Mouse (Mus musculus) kidney, postnatal 0 days (tissue): Measurements from ENCODE around the gene Myh10. TPM values are rescaled to one million over a fixed set of nuclear protein-coding genes. Genes with fewer than 3 reads are reported as not detected.

Source experiments
- ATAC-seq: fragments of 200-750 bp; cut with Nextera tagmentation; replicated peaks from 2 replicates; pipeline ENCODE4 v1.8.0; 2017; ENCODE audit warnings: low read depth, moderate number of reproducible peaks, moderate TSS enrichment, moderate library complexity; ENCODE audit not compliant: low FRiP score
- DNase-seq: peaks from one replicate; pipeline ENCODE4 v3.0.0-alpha.2; 2016; ENCODE audit warnings: low spot score
- H3K27ac ChIP-seq: fragments of 300-500 bp; sonication (generic); 2 replicates; pipeline ENCODE4 v1.5.1; 2014; ENCODE audit warnings: mild to moderate bottlenecking
- H3K27me3 ChIP-seq: fragments of 300-500 bp; sonication (generic); 2 replicates; pipeline ENCODE4 v1.6.1; 2014; ENCODE audit warnings: low read length, mixed read lengths; ENCODE audit not compliant: insufficient read depth
- H3K36me3 ChIP-seq: fragments of 300-500 bp; sonication (generic); 2 replicates; pipeline ENCODE4 v1.6.1; 2014; ENCODE audit warnings: low read length, mixed read lengths; ENCODE audit not compliant: insufficient read depth
- H3K4me1 ChIP-seq: fragments of 300-500 bp; sonication (generic); replicated peaks from 2 replicates; pipeline ENCODE4 v1.6.1; 2014; ENCODE audit warnings: antibody characterized with exemption, low read length, mixed read lengths; ENCODE audit not compliant: insufficient read depth
- H3K4me2 ChIP-seq: fragments of 300-500 bp; sonication (generic); 2 replicates; pipeline ENCODE4 v1.6.1; 2014; ENCODE audit warnings: mild to moderate bottlenecking, low read length, moderate library complexity, mixed read lengths
- H3K4me3 ChIP-seq: fragments of 300-500 bp; sonication (generic); replicated peaks from 2 replicates; pipeline ENCODE4 v1.5.1; 2014; ENCODE audit warnings: low read depth, low read length
- H3K9ac ChIP-seq: fragments of 300-500 bp; sonication (generic); 2 replicates; pipeline ENCODE4 v1.6.1; 2014; ENCODE audit warnings: low read depth, low read length
- H3K9me3 ChIP-seq: fragments of 300-500 bp; sonication (generic); replicated peaks from 2 replicates; pipeline ENCODE4 v1.6.1; 2016; ENCODE audit warnings: low read length, inconsistent platforms, mixed read lengths
- CTCF ChIP-seq: IDR thresholded peaks from 2 replicates; pipeline ENCODE4 v1.5.1; 2016; ENCODE audit warnings: antibody characterized with exemption, low read depth, mild to moderate bottlenecking, moderate library complexity
- WGBS: fragments of 180-500 bp; shearing (Covaris S2); extraction: QIAGEN DNeasy Blood & Tissue Kit; methylation state at CpG from one replicate; pipeline ENCODE4 v1.1.7; 2014; 5-methylcytosine and 5-hydroxymethylcytosine counted together
- polyA plus RNA-seq: library from polyadenylated mRNA; unstranded; fragments of >200 nt; fragmentation: Nextera tagmentation; extraction: Ambion mirVana; gene quantifications from 2 replicates; pipeline ENCODE4 v1.2.1, GENCODE M21; 2015

Gene Myh10
- polyA plus RNA-seq, 1 experiment from 2014 or later, result 83.8 TPM

DNA sequence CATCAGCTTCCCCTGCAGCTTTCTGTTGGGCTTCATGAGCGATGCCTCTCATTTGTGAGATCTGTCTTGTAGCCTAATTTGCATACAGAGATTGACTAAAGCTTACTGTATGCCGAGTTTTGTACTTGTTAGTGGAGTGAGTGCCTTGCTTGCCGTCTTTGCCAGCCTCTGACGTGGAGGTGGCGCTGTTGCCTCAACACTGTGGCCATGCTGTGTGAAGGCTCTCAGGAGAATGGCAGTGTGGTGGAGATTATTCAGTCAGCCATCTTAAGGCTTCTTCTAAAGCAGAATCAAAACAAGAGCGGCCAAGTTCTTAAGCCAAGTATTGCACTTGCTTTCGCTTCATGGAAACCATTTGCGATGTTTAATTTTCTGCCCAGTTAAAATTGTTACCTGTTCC, 59.6 kb downstream of the Myh10 start:
- H3K9ac ChIP-seq, result no peak overlapping the region
- H3K4me1 ChIP-seq, result peaks cover 16% of the 10 kb centered on the region
- 77% methylated on average over 8 of the region's 8 CpGs for WGBS
- peak overlapping the region; percentile 25; the same call in 1 of the 2 replicates for H3K27ac ChIP-seq
- DNase-seq (no peak), ATAC-seq (no peak)
- peaks cover 10% of the 10 kb centered on the region; the same call in 1 of the 2 replicates for H3K36me3 ChIP-seq
- H3K4me3 ChIP-seq, result no peak overlapping the region
- peak; percentile 48; the same call in 1 of the 2 replicates for TF ChIP-seq CTCF
- H3K27me3 ChIP-seq, result no peaks in the 10 kb centered on the region
- H3K4me2 ChIP-seq, result no peak overlapping the region
- no peaks in the 10 kb centered on the region for H3K9me3 ChIP-seq

DNA sequence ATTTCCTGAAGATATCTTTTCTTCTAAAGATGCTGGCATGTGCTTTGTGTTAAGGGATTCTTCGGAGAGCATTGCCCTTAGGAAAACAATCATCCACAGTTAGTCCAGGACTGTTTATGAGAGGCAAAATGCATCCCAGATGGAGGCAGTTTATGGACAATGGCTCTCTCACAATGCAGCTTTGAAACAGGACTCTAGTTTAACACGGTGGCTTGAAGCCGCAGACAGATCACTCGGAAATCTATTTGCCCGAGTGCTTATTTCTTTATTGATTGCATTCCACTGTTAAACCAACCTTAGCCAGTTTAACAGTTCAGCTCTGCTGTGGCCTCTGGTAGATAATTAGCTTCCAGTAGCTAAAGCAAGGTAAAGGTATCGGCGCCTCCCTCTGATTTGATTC, 62.9 kb downstream of the Myh10 start:
- Histone ChIP-seq H3K4me3 (no peak overlapping the region), H3K4me2 (no peak overlapping the region), H3K36me3 (0 out of 2 replicates have a peak, but pooled peaks cover 3% of the 10 kb centered on the region), H3K4me1 (peaks cover 16% of the 10 kb centered on the region), H3K9me3 (no peaks in the 10 kb centered on the region), H3K9ac (no peak overlapping the region), H3K27me3 (no peaks in the 10 kb centered on the region), H3K27ac (peak overlapping the region; percentile 85)
- WGBS, result 33% methylated on average over 7 of the region's 7 CpGs
- no peak for TF ChIP-seq CTCF
- DNase-seq (peak; percentile 58), ATAC-seq (no peak; the same call in 1 of the 2 replicates)

DNA sequence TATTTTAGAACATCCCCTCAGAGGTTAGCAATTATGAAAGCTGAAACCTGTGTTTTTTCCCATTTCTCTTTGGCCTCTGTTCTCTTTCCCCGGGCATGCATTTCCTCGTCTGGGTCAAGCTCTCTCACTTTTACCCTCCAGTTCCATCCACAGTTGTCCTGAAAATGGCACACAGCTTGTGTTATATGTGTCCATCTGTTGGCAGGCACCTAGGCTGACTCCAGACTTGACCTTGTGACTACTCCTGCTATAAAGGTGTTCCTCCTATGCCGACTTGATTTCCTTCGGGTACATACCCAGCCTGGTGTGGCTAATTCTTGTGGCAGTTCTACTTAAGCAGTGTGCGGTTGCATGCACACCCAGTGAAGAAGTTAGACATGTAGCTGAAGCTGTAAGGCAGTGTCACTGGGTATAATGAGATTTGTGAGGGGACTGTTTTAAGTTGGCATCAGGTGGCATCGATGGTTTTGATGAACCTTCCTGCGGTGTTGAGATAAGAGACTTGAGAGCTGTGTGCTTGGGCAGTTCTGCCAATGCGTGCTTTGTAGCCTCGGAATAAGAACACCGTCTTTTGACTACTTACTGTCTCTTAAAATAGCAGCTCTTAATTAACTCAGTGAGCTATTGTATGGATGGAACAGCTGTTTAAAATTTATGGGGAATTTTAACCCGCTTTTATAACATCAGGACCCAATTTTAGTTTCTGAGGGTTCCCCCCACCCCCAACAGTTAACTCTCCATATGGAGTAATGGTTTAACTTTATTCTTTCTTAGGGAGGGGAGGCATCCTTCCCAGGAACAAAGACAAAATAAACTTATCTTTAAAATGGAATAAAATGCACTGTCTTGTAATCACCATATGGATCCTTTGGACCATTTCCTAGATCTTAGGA, 65.3 kb downstream of the Myh10 start:
- H3K36me3 ChIP-seq, result 0 out of 2 replicates have a peak, but pooled peaks cover 9% of the 10 kb centered on the region
- H3K4me2 ChIP-seq, result no peak overlapping the region
- no peak overlapping the region for H3K9ac ChIP-seq
- H3K4me3 ChIP-seq, result no peak overlapping the region
- WGBS, result 79% methylated on average over 11 of the region's 11 CpGs
- H3K9me3 ChIP-seq, result no peaks in the 10 kb centered on the region
- ATAC-seq (no peak), DNase-seq (no peak)
- no peak overlapping the region for H3K27ac ChIP-seq
- H3K27me3 ChIP-seq, result no peaks in the 10 kb centered on the region
- TF ChIP-seq CTCF, result no peak
- peaks cover 16% of the 10 kb centered on the region for H3K4me1 ChIP-seq

DNA sequence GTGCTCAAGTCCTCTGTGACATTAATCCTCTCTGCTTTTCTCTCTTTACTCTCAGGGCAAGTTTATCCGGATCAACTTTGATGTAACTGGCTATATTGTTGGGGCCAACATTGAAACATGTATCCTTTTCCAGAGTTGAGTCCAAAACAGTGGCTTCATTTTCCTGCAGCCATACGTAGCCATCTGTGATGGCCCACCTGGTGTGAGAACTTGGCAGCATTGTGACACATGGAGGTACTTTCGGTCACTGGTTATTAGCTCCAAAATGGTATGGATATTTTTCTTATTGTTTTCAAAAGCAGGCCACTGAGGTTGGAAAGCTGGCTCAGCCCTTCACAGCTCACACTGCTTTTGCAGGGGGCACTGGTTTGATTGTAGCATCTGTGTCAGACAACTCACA, 68.3 kb downstream of the Myh10 start:
- ATAC-seq, result no peak
- no peak overlapping the region for H3K27ac ChIP-seq
- H3K4me2 ChIP-seq, result no peak overlapping the region
- TF ChIP-seq CTCF, result no peak
- H3K9me3 ChIP-seq, result no peaks in the 10 kb centered on the region
- H3K4me3 ChIP-seq, result no peak overlapping the region
- WGBS, result 89% methylated on average over 3 of the region's 3 CpGs
- no peaks in the 10 kb centered on the region; the same call in 1 of the 2 replicates for H3K4me1 ChIP-seq
- no peak overlapping the region for H3K9ac ChIP-seq
- no peaks in the 10 kb centered on the region for H3K27me3 ChIP-seq
- peaks cover 31% of the 10 kb centered on the region for H3K36me3 ChIP-seq
- no peak for DNase-seq

DNA sequence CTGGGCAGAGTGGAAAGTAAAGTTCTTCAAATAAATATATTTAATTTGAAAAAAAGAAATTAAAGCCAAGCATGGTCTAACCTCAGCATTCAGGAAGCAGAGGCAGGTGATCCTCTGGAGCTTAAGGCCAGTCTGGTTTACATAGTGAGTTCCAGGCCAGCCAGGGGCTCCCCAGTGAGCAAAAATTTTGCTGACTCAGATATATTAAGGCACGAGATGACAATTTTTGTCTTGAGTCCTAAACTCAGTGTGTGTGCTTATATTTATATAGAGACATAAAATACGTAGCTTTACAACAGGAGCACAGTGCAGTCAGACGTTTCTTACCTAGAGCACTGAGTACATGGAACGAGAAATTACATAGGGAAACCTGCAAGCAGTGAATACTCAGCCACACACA, 69.8 kb downstream of the Myh10 start:
- ATAC-seq, result no peak
- H3K36me3 ChIP-seq, result peaks cover 42% of the 10 kb centered on the region
- 88% methylated on average over 4 of the region's 4 CpGs for WGBS

DNA sequence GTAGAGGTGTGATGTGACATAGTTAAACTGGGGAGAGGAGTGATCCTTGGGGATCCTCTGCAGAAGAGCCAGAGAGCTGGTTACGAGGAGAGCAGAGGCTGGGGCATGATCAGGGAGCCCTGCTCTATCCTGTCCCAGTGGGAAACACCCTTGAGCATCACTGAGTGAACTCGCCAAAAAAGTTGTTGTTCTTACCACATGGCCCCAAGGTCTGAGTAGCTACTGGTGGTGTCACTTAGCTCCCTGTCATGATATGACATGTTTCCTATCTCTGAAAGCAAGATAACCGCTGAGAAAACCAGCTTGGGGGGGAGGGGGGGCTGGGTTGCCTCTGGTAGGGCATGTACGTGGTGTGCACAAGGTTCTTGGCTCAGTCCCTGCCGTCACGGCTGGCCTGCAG, 70.3 kb downstream of the Myh10 start:
- H3K4me2 ChIP-seq, result no peak overlapping the region
- no peaks in the 10 kb centered on the region for H3K9me3 ChIP-seq
- H3K36me3 ChIP-seq, result peaks cover 42% of the 10 kb centered on the region
- ATAC-seq (no peak), DNase-seq (no peak)
- H3K4me1 ChIP-seq, result no peaks in the 10 kb centered on the region
- no peaks in the 10 kb centered on the region for H3K27me3 ChIP-seq
- WGBS, result 79% methylated on average over 6 of the region's 6 CpGs
- H3K9ac ChIP-seq, result no peak overlapping the region
- H3K27ac ChIP-seq, result no peak overlapping the region
- H3K4me3 ChIP-seq, result no peak overlapping the region
- TF ChIP-seq CTCF, result no peak

More for the DNA sequence above, 69.8 kb downstream of the Myh10 start:
- Histone ChIP-seq H3K27me3 (no peaks in the 10 kb centered on the region), H3K9me3 (no peaks in the 10 kb centered on the region), H3K4me1 (no peaks in the 10 kb centered on the region), H3K4me2 (no peak overlapping the region), H3K27ac (no peak overlapping the region), H3K4me3 (no peak overlapping the region), H3K9ac (no peak overlapping the region)
- no peak for DNase-seq
- no peak for TF ChIP-seq CTCF
